Mouse (Mus musculus) stomach, postnatal 0 days (tissue): ENCODE measurements around the gene 4930558K02Rik. TPM values are rescaled to one million over a fixed set of nuclear protein-coding genes. Genes with fewer than 3 reads are reported as not detected.
A peak's percentile ranks its signal among the peaks of the same experiment; 100 is the strongest.

Source experiments
- ATAC-seq: fragments of 200-750 bp; cut with Nextera tagmentation; 2 replicates; pipeline ENCODE4 v1.8.0; 2017; ENCODE audit not compliant: low FRiP score, low TSS enrichment
- DNase-seq: peaks from one replicate; pipeline ENCODE4 v3.0.0-alpha.2; 2016; ENCODE audit warnings: low spot score
- H3K27ac ChIP-seq: fragments of 300-500 bp; sonication (generic); replicated peaks from 2 replicates; pipeline ENCODE4 v1.5.1; 2014; ENCODE audit warnings: mild to moderate bottlenecking, control low read depth
- H3K27me3 ChIP-seq: fragments of 300-500 bp; sonication (generic); 2 replicates; pipeline ENCODE4 v1.6.1; 2014; ENCODE audit warnings: low read length; ENCODE audit not compliant: control insufficient read depth, insufficient read depth
- H3K36me3 ChIP-seq: fragments of 300-500 bp; sonication (generic); 2 replicates; pipeline ENCODE4 v1.6.1; 2014; ENCODE audit warnings: low read length, mixed read lengths; ENCODE audit not compliant: control insufficient read depth, insufficient read depth
- H3K4me1 ChIP-seq: fragments of 300-500 bp; sonication (generic); replicated peaks from 2 replicates; pipeline ENCODE4 v1.6.1; 2014; ENCODE audit warnings: antibody characterized with exemption; ENCODE audit not compliant: control insufficient read depth, insufficient read depth
- H3K4me2 ChIP-seq: fragments of 300-500 bp; sonication (generic); replicated peaks from 2 replicates; pipeline ENCODE4 v1.6.1; 2014; ENCODE audit warnings: low read depth, mild to moderate bottlenecking, control low read depth, moderate library complexity
- H3K4me3 ChIP-seq: fragments of 300-500 bp; sonication (generic); 2 replicates; pipeline ENCODE4 v1.5.1; 2014; ENCODE audit warnings: low read depth, low read length, control low read depth
- H3K9ac ChIP-seq: fragments of 300-500 bp; sonication (generic); 2 replicates; pipeline ENCODE4 v1.6.1; 2014; ENCODE audit warnings: mild to moderate bottlenecking, low read length, control low read depth, mixed read lengths
- H3K9me3 ChIP-seq: fragments of 300-500 bp; sonication (generic); 2 replicates; pipeline ENCODE4 v1.6.1; 2016; ENCODE audit warnings: low read length; ENCODE audit not compliant: control insufficient read depth
- CTCF ChIP-seq: IDR thresholded peaks from 2 replicates; pipeline ENCODE4 v1.5.1; 2016; ENCODE audit warnings: antibody characterized with exemption, low read depth, mild to moderate bottlenecking, moderate library complexity
- EP300 ChIP-seq: optimal IDR thresholded peaks from 2 replicates; pipeline ENCODE3; 2016; ENCODE audit warnings: antibody characterized with exemption
- WGBS: fragments of 180-500 bp; shearing (Covaris S2); extraction: QIAGEN DNeasy Blood & Tissue Kit; methylation state at CpG from one replicate; pipeline ENCODE4 v1.1.7; 2014; 5-methylcytosine and 5-hydroxymethylcytosine counted together
- polyA plus RNA-seq: library from polyadenylated mRNA; unstranded; fragments of >200 nt; fragmentation: Nextera tagmentation; extraction: Ambion mirVana; gene quantifications from 2 replicates; pipeline ENCODE4 v1.2.1, GENCODE M21; 2015

Gene 4930558K02Rik
- polyA plus RNA-seq, 1 experiment from 2014 or later: not detected

- Histone ChIP-seq H3K36me3 (0 out of 2 replicates have a peak, but pooled peaks cover 2% of the 10 kb centered on the region), H3K4me1 (0 out of 2 replicates have a peak, but pooled peaks cover 2% of the 10 kb centered on the region), H3K9me3 (no peaks in the 10 kb centered on the region), H3K27ac (peak within 1 kb of the TSS; percentile 82), H3K4me3 (peak within 1 kb of the TSS; percentile 65), H3K9ac (peak within 1 kb of the TSS; percentile 76), H3K27me3 (no peaks in the 10 kb centered on the region), H3K4me2 (peak within 1 kb of the TSS; percentile 65)
- DNase-seq (peak; percentile 94), ATAC-seq (peak; percentile 99)
- peak; percentile 95 for TF ChIP-seq CTCF
- no peak for TF ChIP-seq EP300
- 2% methylated on average over 37 of the region's 38 CpGs for WGBS
Observed at GRCm38 (mm10) chr1:161968589-161969407, 10.6 kb downstream of the 4930558K02Rik start, which contains the start of gene Pigc. TSS of gene Pigc (plus strand) at chr1:161969186.

DNA sequence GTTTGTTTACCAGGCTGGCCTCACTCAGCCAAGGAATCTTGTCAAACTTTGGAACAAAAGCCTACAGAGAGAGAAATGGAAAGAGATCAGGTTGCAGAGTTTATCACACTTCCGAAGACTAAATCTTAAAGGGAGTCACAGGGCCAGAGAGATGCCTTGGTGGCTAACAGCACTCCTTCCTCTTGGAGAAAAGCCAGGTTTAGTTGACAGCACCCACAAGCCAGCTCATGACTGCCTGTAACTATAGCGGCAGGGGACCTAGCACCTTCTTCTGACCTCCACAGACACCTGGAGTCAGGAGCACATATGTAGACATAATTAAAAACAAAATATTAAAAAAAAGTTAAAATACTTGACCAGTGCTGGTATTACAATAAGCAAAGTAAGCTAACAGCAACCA is 11.5 kb downstream of the 4930558K02Rik start:
- Histone ChIP-seq H3K4me1 (0 out of 2 replicates have a peak, but pooled peaks cover 2% of the 10 kb centered on the region), H3K36me3 (0 out of 2 replicates have a peak, but pooled peaks cover 2% of the 10 kb centered on the region), H3K9ac (no peak overlapping the region), H3K9me3 (no peaks in the 10 kb centered on the region), H3K4me2 (no peak overlapping the region), H3K27ac (no peak overlapping the region), H3K27me3 (no peaks in the 10 kb centered on the region), H3K4me3 (no peak overlapping the region)
- DNase-seq (no peak), ATAC-seq (no peak)
- TF ChIP-seq CTCF: no peak
- 57% methylated on average over 2 of the region's 2 CpGs for WGBS

DNA sequence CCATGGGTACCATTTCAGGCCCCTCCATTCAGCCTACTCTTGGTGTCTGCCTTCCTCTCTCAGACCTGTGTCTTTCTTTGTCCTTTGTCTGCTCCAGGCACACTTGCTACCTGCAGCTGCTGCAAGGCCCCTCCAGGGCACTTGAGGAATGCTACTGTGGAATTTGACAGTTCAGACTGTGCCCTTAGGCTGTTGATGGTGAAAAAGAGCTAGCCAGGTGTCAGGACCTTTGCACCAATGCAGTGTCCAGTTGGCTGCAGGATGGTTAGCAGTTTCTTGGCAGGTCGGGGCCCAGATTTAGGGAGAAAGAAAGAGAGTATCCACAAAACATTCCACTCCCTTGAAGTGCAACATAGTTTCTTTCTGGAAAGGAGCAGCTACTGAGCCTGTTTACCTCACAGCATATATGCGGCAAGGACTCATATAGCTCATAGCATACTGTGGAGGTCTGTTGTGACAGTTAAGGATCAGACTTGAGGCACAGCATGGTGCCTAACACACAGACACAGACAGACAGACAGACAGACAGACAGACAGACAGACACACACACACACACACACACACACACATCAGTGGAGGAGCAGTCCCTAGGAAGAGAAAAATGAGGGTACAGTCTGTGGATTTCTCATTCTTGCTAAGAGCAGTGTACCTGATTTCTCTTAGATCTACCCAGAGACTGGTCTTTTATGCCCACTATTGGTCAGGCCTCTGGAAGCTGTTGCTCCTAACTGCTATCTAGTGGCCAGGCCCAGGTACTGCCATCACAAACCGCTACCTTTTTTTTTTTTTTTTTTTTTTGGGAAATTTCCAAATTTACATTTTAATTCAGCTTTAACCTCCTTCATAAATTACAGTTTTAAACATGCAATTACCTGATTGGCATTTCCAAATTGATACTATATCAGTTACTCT is 16.7 kb downstream of the 4930558K02Rik start:
- Histone ChIP-seq H3K4me1 (no peaks in the 10 kb centered on the region), H3K36me3 (no peaks in the 10 kb centered on the region), H3K9ac (no peak overlapping the region), H3K27ac (no peak overlapping the region), H3K27me3 (no peaks in the 10 kb centered on the region), H3K4me3 (no peak overlapping the region), H3K9me3 (no peaks in the 10 kb centered on the region), H3K4me2 (no peak overlapping the region)
- WGBS: 40% methylated on average over 3 of the region's 3 CpGs
- DNase-seq (no peak), ATAC-seq (peak; percentile 70; the same call in 1 of the 2 replicates)
- TF ChIP-seq EP300 (no peak), CTCF (peak; percentile 79)

DNA sequence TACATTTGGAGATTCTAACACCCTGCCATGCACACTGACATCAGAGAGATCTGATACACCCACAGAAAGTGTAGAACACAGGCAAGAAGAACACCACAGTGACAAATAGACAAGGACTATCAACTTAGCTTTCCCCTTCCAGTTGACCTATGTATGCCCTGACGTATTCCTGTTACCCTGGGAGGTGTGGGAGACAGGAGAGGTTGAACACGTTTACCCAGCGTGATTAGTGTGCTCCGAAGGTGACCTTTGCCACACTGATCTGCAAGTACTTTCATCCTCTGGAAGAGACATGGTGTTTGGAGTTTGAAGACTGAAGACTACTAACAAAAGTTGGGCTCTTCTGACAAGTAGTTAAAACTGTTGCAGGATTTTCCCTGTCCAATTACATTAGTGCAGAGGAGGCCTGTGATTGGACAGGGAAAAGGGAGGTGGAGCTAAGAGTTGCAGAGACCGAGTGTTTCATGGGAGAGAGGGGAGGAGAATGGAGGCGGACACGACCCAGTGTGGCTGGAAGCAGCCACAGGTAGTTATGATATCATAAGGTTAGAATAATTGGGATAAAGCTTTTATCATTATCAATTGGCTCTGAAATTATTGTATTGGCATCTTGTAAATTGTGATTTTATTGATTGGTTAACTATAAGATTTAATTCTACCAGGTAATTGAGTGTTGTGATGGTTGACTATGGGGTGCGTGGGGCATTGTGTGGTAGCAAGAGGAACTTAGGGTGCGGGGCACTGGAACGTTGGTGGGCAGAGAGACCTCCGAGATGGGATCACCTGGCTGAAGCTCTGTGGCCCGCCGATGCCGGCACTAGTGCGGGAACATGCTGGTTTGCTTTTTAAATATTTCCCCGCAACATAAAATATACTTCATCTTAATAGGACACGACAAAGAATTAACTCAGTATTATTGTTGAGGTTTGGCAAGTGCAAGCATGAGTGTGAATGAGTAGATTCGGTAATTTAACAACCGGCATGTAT is 21.2 kb downstream of the 4930558K02Rik start:
- Histone ChIP-seq H3K9me3 (no peaks in the 10 kb centered on the region), H3K4me2 (no peak overlapping the region), H3K4me1 (no peaks in the 10 kb centered on the region), H3K36me3 (no peaks in the 10 kb centered on the region), H3K4me3 (no peak overlapping the region), H3K27me3 (no peaks in the 10 kb centered on the region), H3K27ac (no peak overlapping the region), H3K9ac (no peak overlapping the region)
- DNase-seq (no peak), ATAC-seq (no peak)
- TF ChIP-seq EP300: no peak
- TF ChIP-seq CTCF: no peak
- 77% methylated on average over 19 of the region's 19 CpGs for WGBS

GRCm38 (mm10) chr1:161955846-161956245 is 23.6 kb downstream of the 4930558K02Rik start:
- TF ChIP-seq CTCF: no peak
- Histone ChIP-seq H3K4me3 (no peak overlapping the region), H3K9ac (no peak overlapping the region), H3K9me3 (no peaks in the 10 kb centered on the region), H3K27ac (no peak overlapping the region), H3K36me3 (no peaks in the 10 kb centered on the region), H3K27me3 (no peaks in the 10 kb centered on the region), H3K4me1 (no peaks in the 10 kb centered on the region), H3K4me2 (no peak overlapping the region)
- ATAC-seq (no peak), DNase-seq (no peak)
- WGBS: 57% methylated on average over 5 of the region's 5 CpGs
